ENCODE assay signal across 8 mouse cellular contexts in genomic region chr19:60889101-60889713, GRCm38 (mm10). TPM values are rescaled to one million over a fixed set of nuclear protein-coding genes. Genes with fewer than 3 reads are reported as not detected.
DNase-seq lines count a peak whose midpoint lies in the region; ATAC-seq and TF ChIP-seq lines count a peak whose summit lies in the region.

No protein-coding gene starts in this region.

- H3K4me1 ChIP-seq in forebrain, embryonic 16.5 days (replicated peaks; ENCODE audit: control insufficient read depth, insufficient read depth, low read length): peaks cover 18% of the 10 kb centered on the region
- H3K4me1 ChIP-seq in hindbrain, embryonic 11.5 days (replicated peaks; ENCODE audit: control insufficient read depth, insufficient read depth, low read length): no peaks in the 10 kb centered on the region; the same call in 1 of the 2 replicates
- peaks cover 8% of the 10 kb centered on the region; the same call in 1 of the 2 replicates for H3K4me1 ChIP-seq in small intestine, adult 2 months (ENCODE audit: control insufficient read depth, insufficient read depth, insufficient read length, low read length)

- peak overlapping the region; percentile 35 for H3K4me2 ChIP-seq in forebrain, embryonic 16.5 days (ENCODE audit: low read length)
- H3K4me2 ChIP-seq in hindbrain, embryonic 11.5 days (replicated peaks; ENCODE audit: low read depth, low read length): peak overlapping the region; percentile 58

- no peaks in the 10 kb centered on the region for H3K36me3 ChIP-seq in forebrain, embryonic 16.5 days (ENCODE audit: control insufficient read depth, insufficient read depth)
- H3K36me3 ChIP-seq in hindbrain, embryonic 11.5 days (ENCODE audit: control insufficient read depth, insufficient read depth, low read length): no peaks in the 10 kb centered on the region
- H3K36me3 ChIP-seq in small intestine, adult 2 months (ENCODE audit: control insufficient read depth, insufficient read depth, low read length): no peaks in the 10 kb centered on the region

- H3K4me3 ChIP-seq in forebrain, embryonic 16.5 days (replicated peaks; ENCODE audit: low read length): peak overlapping the region; percentile 67
- peak overlapping the region; percentile 79 for H3K4me3 ChIP-seq in hindbrain, embryonic 11.5 days (ENCODE audit: low read depth, low read length)
- peak overlapping the region; percentile 77 for H3K4me3 ChIP-seq in small intestine, adult 2 months (ENCODE audit: low read depth, low read length)

- ATAC-seq in forebrain, embryonic 16.5 days: no peak
- peak; percentile 20; the same call in 1 of the 2 replicates for ATAC-seq in hindbrain, embryonic 11.5 days (ENCODE audit: low FRiP score)

- no peak; the same call in 1 of the 2 replicates for TF ChIP-seq CTCF in small intestine, adult 2 months (IDR thresholded peaks at IDR 0.05; ENCODE audit: extremely low read depth, insufficient read length, insufficient replicate concordance, low read depth, low read length)

- 2% methylated on average over 17 of the region's 17 CpGs for WGBS in forebrain, embryonic 16.5 days
- WGBS in hindbrain, embryonic 11.5 days: 4% methylated on average over 17 of the region's 17 CpGs
- WGBS in small intestine, adult 2 months: 5% methylated on average over 17 of the region's 17 CpGs

- no peak for TF ChIP-seq POLR2A in small intestine, adult 2 months (IDR thresholded peaks at IDR 0.05; ENCODE audit: low read depth, low read length)

- H3K9ac ChIP-seq in forebrain, embryonic 16.5 days (replicated peaks; ENCODE audit: low read depth, low read length): peak overlapping the region; percentile 75
- peak overlapping the region; percentile 93 for H3K9ac ChIP-seq in hindbrain, embryonic 11.5 days (ENCODE audit: low read depth, low read length)

- peak; percentile 70 for DNase-seq in NIH3T3 (ENCODE audit: low read depth)
- peak; percentile 42 for DNase-seq in cerebellum, adult 11 months
- peak; percentile 72 for DNase-seq in hindbrain, embryonic 11.5 days (ENCODE audit: low spot score)
- DNase-seq in left cerebral cortex, adult 11 months (ENCODE audit: low spot score): peak; percentile 27
- peak; percentile 80 to 86 for DNase-seq in lung, postnatal 4 days
- no peak for DNase-seq in frontal cortex, postnatal 25 days (ENCODE audit: low spot score in 2 of 2)

- peak overlapping the region; percentile 82 for H3K27ac ChIP-seq in forebrain, embryonic 16.5 days (ENCODE audit: low read length)
- peak overlapping the region; percentile 95; the same call in 1 of the 2 replicates for H3K27ac ChIP-seq in hindbrain, embryonic 11.5 days (ENCODE audit: low read depth, low read length)
- H3K27ac ChIP-seq in small intestine, adult 2 months (ENCODE audit: insufficient read depth, low read depth, low read length): peak overlapping the region; percentile 99

- H3K9me3 ChIP-seq in forebrain, embryonic 16.5 days (ENCODE audit: control insufficient read depth, low read length): no peaks in the 10 kb centered on the region
- H3K9me3 ChIP-seq in hindbrain, embryonic 11.5 days (ENCODE audit: control insufficient read depth, low read length): no peaks in the 10 kb centered on the region

- no peaks in the 10 kb centered on the region for H3K27me3 ChIP-seq in forebrain, embryonic 16.5 days (replicated peaks; ENCODE audit: control insufficient read depth, insufficient read depth, low read length)
- H3K27me3 ChIP-seq in hindbrain, embryonic 11.5 days (ENCODE audit: control insufficient read depth, insufficient read depth, low read length): no peaks in the 10 kb centered on the region
- no peaks in the 10 kb centered on the region for H3K27me3 ChIP-seq in small intestine, adult 2 months (ENCODE audit: control insufficient read depth, insufficient read depth, low read length)

RNA-seq across cellular contexts. Expression of gene Grk5, which starts 0.3 kb away (rescaled TPM):
- 2.4 and 2.9 TPM in 2 replicates for polyA plus RNA-seq in forebrain, embryonic 16.5 days (2015; fragmentation: Nextera tagmentation; extraction: Ambion mirVana)
- 3.0 and 3.7 TPM in 2 replicates for polyA plus RNA-seq in hindbrain, embryonic 11.5 days (2014; fragmentation: Nextera tagmentation; extraction: Ambion mirVana)
- 0.81 and 1.3 TPM in 2 replicates for polyA plus RNA-seq in small intestine, adult 2 months (2012; rRNA removed)

RNA-seq across cellular contexts. Expression of gene Prdx3, which starts 14.9 kb away (rescaled TPM):
- 73.0 and 74.1 TPM in 2 replicates for polyA plus RNA-seq in forebrain, embryonic 16.5 days (2015; fragmentation: Nextera tagmentation; extraction: Ambion mirVana)
- polyA plus RNA-seq in hindbrain, embryonic 11.5 days (2014; fragmentation: Nextera tagmentation; extraction: Ambion mirVana): 119 and 121 TPM in 2 replicates
- 30.4 and 40.2 TPM in 2 replicates for polyA plus RNA-seq in small intestine, adult 2 months (2012; rRNA removed)

RNA-seq across cellular contexts. Expression of gene Sfxn4, which starts 27.9 kb away (rescaled TPM):
- 9.8 and 10.6 TPM in 2 replicates for polyA plus RNA-seq in forebrain, embryonic 16.5 days (2015; fragmentation: Nextera tagmentation; extraction: Ambion mirVana)
- polyA plus RNA-seq in hindbrain, embryonic 11.5 days (2014; fragmentation: Nextera tagmentation; extraction: Ambion mirVana): 14.6 and 15.4 TPM in 2 replicates
- 0.16 and 0.29 TPM in 2 replicates for polyA plus RNA-seq in small intestine, adult 2 months (2012; rRNA removed)

Comparison
In these comparisons a context has a peak if more than half of its experiments do, and no peak if none do; other contexts are left out.
1. DNase-seq: peak in NIH3T3 (single experiment), cerebellum, adult 11 months (single experiment), hindbrain, embryonic 11.5 days (single experiment), left cerebral cortex, adult 11 months (single experiment) and lung, postnatal 4 days (2 of 2); none in frontal cortex, postnatal 25 days (0 of 2).
2. Peak in every context shown above with its lines, with median percentiles within 50 percentile points of each other: H3K27ac ChIP-seq and H3K4me3 ChIP-seq.